Mouse (Mus musculus) T-helper 2 cell (primary cell): Measurements from ENCODE around the gene Gm20388.

Source experiments
- in situ Hi-C: fragments of 300-600 bp; cut with MboI, MseI; formaldehyde crosslinking; loops from one replicate; pipeline ENCODE4 v1.15.1; 2025; ENCODE audit warnings: high pct_unique_total_duplicates

The Gm20388 gene

GRCm38 (mm10) chr8:122375320-122375719, 2464.7 kb downstream of the Gm20388 start:
- in situ Hi-C loops = loop anchor here (10.0 kb wide), 1 partner anchor 1659 kb away; no protein-coding TSS in a partner anchor

DNA sequence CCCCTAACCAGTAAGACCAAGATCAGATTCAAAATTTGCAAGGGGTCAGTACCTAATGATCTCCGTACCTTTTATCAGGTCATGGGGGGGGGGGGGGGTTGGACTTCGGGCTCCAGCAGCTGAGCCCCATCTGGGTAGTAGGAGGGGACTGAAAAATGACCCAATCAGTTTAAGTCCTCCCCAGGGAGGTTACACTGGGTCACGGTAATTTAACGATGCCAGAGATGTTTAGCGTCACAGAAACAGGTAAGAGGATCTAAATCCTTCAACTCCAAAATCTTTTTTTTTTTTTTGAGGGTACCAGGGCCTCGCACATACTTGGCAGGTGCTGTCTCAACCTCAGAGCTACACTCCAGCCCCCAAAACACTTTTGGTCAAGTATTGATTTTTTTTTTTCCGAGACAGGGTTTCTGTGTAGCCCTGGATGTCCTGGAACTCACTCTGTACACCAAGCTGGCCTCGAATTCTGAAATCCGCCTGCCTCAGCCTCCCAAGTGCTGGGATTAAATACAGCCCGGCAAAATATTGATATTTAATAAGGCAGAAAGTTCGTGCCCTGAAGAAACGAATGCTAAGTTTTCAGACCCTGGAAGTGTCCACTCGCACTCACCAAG, 2465.2 kb downstream of the Gm20388 start:
- in situ Hi-C loops = loop anchor here (10.0 kb wide), 1 partner anchor 1659 kb away; no protein-coding TSS in a partner anchor

DNA sequence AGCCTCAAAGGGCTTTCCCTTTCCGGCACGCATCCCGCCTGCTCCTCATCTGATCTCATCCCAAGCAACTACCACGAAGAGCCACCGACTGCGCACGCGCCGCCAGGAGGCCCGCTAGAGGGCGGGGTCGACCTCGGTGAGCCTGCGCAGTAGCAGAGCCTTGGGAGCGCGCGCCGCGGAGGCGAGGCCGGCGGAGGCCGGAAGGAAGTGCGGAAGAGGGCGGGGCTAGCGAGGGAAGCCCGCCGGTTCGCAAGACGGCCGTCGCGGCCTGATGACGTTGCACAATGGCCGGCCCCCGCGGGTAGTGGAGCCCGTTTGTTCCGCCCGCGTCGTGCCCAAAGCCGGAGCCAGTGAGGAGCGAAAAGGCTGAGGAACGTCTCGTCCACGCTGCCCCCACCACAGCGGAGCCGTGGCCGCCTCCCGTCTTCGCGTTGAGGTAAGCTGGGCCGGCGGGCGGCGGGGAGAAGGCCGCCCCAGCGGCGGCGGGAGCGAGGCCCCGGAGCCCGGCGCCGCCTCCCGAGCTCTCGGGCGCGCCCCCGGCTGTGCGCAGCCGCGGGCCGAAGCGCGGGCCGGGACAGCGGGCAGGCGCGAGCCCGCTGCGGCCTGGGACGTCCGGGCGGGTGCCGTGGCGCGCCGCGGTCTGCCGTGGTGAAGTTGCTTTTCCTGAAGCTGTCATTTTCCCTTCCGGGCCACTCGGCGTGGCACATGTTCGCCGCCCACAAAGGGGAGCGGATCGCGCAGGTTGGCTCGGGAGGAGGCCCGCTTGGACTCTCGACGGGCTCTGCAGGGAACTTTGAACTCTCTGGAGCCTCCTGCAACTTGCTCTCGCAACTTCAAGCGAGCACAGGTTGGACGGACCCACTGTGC, 2466.0 kb downstream of the Gm20388 start, which contains the start of gene Zc3h18:
Gene Zc3h18, plus strand, starts transcription at position 245 of the 867 bp plus-strand sequence.
- in situ Hi-C loops = loop anchor here (10.0 kb wide), 1 partner anchor 1658 kb away; no protein-coding TSS in a partner anchor

DNA sequence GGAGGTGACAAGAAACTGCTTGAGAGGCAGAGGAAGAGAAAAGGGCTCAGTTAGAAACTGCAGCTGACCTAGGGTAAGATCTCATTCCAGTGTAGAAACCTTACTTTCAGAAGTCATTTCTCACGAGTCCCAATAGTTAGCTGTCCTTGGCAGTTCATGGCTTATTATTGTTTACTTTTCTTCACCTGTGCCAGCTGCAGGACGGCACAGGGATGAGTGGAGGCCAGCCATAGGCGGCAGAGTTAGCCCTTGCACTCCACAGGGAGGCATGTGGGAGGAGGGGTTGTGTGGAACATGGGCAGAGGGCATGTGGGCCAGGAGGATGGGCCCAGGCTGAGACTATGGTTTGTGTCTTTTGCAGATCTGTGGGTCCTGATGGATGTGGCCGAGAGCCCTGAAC, 2472.4 kb downstream of the Gm20388 start:
- in situ Hi-C loops = no loop called here

GRCm38 (mm10) chr8:122389357-122389756, 2478.7 kb downstream of the Gm20388 start:
- in situ Hi-C loops = no loop called here

GRCm38 (mm10) chr8:122390758-122391157, 2480.1 kb downstream of the Gm20388 start:
- in situ Hi-C loops = no loop called here

DNA sequence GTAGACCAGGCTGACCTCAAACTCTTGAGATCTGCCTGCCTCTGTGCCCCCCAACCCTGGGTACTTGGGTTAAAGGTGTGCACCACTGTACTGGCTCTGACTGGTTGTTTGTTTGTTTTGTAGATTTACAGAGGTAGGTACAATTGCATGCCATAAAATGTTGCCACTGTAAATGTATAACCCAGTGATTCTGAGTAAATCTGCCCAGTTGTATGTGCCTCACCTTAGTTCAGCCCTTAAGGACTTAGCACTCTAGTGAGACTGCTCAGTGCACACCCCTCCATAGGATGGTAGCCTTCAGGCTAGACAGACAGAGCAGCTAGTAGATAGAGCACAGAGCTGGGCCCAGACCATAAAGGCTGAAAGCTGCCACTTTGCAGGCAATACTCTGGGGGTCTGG, 2483.1 kb downstream of the Gm20388 start:
- in situ Hi-C loops = no loop called here

- in situ Hi-C loops = no loop called here
Observed at GRCm38 (mm10) chr8:122395291-122395690, 2484.7 kb downstream of the Gm20388 start.

DNA sequence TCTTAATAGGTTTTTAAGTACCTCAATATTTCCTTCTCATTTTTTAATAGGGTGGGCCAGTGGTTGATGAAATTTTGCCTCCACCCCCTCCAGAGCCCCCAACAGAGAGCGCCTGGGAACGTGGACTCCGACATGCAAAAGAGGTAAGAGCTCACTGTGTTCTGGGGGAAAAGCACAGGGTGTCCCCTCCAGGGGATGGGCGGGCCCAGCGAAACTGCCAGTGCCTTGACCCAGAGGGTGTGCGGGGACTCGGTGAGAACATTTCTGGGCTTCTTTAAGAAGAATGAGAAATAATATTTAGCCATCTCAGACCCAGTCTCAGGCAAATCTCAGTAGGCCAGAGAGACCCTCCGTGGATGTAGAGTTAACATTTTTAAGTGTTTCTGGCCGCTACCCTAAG, 2487.5 kb downstream of the Gm20388 start:
- in situ Hi-C loops = no loop called here

- in situ Hi-C loops = no loop called here
Observed at GRCm38 (mm10) chr8:122405146-122405805, 2494.6 kb downstream of the Gm20388 start.

GRCm38 (mm10) chr8:122407678-122408077, 2497.0 kb downstream of the Gm20388 start:
- in situ Hi-C loops = no loop called here

GRCm38 (mm10) chr8:122414311-122414710, 2503.7 kb downstream of the Gm20388 start:
- in situ Hi-C loops = no loop called here

GRCm38 (mm10) chr8:122415554-122415953, 2504.9 kb downstream of the Gm20388 start:
- in situ Hi-C loops = no loop called here

GRCm38 (mm10) chr8:122419881-122420555, 2509.4 kb downstream of the Gm20388 start:
- in situ Hi-C loops = no loop called here

DNA sequence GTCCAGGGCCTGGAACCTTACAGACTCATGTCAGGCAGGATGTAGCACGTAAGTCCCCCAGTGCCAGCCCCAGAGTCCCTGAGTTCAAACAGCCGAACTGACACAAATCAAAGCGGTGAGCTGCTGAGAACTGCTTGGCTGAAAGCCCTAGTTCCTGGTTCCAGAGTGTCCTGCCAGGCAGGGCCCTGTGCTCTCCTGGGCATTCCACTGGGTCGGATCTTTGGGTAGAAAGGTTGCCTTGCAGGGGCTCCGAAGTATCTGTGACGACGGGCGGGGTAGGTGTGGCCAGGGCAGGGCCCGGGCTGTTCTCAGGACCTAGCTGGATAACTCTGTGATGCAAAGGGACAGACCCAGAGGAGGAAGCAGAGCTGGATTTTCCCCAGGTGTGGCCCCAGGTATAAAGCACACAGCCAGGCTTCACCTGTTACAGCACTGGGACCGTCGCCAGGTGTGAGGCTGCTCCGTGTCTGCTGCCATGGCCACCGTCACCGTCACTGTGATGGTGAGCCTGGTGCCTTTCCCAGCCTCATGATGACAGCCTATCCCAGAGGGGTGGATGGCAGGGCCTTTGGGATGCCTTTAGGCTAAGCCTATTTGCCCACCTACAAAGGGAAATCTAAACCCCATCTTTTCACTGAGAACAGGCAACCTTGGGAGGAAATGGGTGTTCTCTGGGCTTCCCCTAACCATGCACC, 2510.9 kb downstream of the Gm20388 start, which contains the start of gene Il17c:
Gene Il17c, plus strand, starts transcription at position 645 of the 695 bp plus-strand sequence.
- in situ Hi-C loops = no loop called here

DNA sequence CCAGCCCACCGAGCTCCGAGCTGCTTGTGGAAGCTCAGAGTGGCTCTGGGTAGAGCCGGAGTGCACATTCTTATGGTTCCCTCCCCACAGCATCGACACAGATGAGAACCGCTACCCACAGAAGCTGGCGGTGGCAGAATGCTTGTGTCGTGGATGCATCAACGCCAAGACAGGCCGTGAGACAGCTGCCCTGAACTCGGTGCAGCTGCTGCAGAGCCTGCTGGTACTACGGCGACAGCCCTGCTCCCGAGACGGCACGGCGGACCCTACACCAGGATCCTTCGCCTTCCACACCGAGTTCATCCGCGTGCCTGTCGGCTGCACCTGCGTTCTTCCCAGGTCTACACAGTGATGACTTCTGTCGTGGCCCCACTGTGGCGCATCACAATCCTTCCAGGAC, 2512.6 kb downstream of the Gm20388 start:
- in situ Hi-C loops = no loop called here

GRCm38 (mm10) chr8:122423659-122424058, 2513.0 kb downstream of the Gm20388 start:
- in situ Hi-C loops = no loop called here

GRCm38 (mm10) chr8:122426145-122426544, 2515.5 kb downstream of the Gm20388 start:
- in situ Hi-C loops = no loop called here

DNA sequence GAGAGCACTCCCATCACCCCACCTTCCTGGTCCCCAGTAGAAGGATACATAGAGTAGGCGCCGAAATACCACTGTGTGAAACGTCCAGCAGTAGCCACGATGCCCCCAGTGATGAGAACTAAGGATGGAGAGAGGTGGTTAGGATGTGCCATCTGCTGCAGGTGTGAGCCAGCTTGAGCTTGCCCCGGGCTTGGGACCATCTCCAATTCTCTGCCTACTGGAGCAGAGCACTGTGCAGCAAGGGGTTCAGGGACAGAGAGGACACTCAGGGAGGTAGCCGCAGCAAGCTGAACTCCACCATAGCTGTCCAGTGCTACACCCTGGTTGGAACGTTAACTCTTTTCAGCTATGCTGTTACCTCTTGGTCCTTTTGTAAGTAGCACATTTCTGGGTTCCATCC, 2517.0 kb downstream of the Gm20388 start:
- in situ Hi-C loops = no loop called here

DNA sequence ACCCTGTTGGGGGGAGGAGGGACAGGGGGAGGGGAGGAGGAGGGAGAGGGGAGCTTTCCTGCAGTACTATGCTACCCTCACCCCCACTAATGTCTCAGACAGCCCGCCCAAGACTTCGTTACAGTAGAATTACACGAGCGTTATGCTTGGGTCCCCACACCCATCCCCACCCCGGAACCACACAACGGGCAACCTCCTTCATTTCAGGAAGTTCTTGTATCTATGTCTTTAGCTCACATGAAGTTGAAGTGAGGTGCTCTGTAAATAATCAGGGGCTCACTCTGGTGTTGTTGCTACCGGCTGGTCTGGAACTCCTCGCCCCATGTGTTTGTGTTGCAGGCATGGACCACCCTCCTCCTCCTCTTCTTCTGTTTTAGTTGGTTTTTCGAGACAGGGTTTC, 2517.5 kb downstream of the Gm20388 start:
- in situ Hi-C loops = no loop called here

- in situ Hi-C loops = no loop called here
Observed at GRCm38 (mm10) chr8:122430058-122430636, 2519.5 kb downstream of the Gm20388 start.
